Mouse (Mus musculus) intestine, embryonic 15.5 days (tissue): ENCODE measurements around the gene Srgn. TPM values are rescaled to one million over a fixed set of nuclear protein-coding genes. Genes with fewer than 3 reads are reported as not detected.

Source experiments
- ATAC-seq: fragments of 200-750 bp; cut with Nextera tagmentation; 2 replicates; pipeline ENCODE4 v1.8.0; 2017; ENCODE audit warnings: moderate TSS enrichment, moderate library complexity
- H3K27ac ChIP-seq: fragments of 300-500 bp; sonication (generic); 2 replicates; pipeline ENCODE4 v1.5.1; 2015; ENCODE audit warnings: mild to moderate bottlenecking, inconsistent platforms
- H3K27me3 ChIP-seq: fragments of 300-500 bp; sonication (generic); replicated peaks from 2 replicates; pipeline ENCODE4 v1.6.1; 2015; ENCODE audit warnings: inconsistent platforms
- H3K36me3 ChIP-seq: fragments of 300-500 bp; sonication (generic); 2 replicates; pipeline ENCODE4 v1.6.1; 2015; ENCODE audit warnings: inconsistent platforms
- H3K4me1 ChIP-seq: fragments of 300-500 bp; sonication (generic); replicated peaks from 2 replicates; pipeline ENCODE4 v1.6.1; 2015; ENCODE audit warnings: inconsistent platforms
- H3K4me2 ChIP-seq: fragments of 300-500 bp; sonication (generic); replicated peaks from 2 replicates; pipeline ENCODE4 v1.6.1; 2015; ENCODE audit warnings: mild to moderate bottlenecking, inconsistent platforms
- H3K4me3 ChIP-seq: fragments of 300-500 bp; sonication (generic); replicated peaks from 2 replicates; pipeline ENCODE4 v1.5.1; 2015; ENCODE audit warnings: inconsistent platforms
- H3K9ac ChIP-seq: fragments of 300-500 bp; sonication (generic); 2 replicates; pipeline ENCODE4 v1.6.1; 2015; ENCODE audit warnings: inconsistent platforms
- H3K9me3 ChIP-seq: fragments of 300-500 bp; sonication (generic); 2 replicates; pipeline ENCODE4 v1.6.1; 2016; ENCODE audit warnings: inconsistent platforms
- WGBS: fragments of 180-500 bp; shearing (Covaris S2); methylation state at CpG from one replicate; pipeline ENCODE4 v1.1.7; 2015; 5-methylcytosine and 5-hydroxymethylcytosine counted together
- polyA plus RNA-seq: library from polyadenylated mRNA; unstranded; fragments of >200 nt; fragmentation: Nextera tagmentation; extraction: Ambion mirVana; gene quantifications from 2 replicates; pipeline ENCODE4 v1.2.1, GENCODE M21; 2015

Srgn gene
- polyA plus RNA-seq, 1 experiment from 2014 or later, result 15.4 TPM

- Histone ChIP-seq H3K4me1 (no peaks in the 10 kb centered on the region), H3K9ac (no peak overlapping the region), H3K4me3 (no peak overlapping the region), H3K27ac (no peak overlapping the region), H3K36me3 (no peaks in the 10 kb centered on the region), H3K27me3 (no peaks in the 10 kb centered on the region), H3K9me3 (no peaks in the 10 kb centered on the region), H3K4me2 (no peak overlapping the region)
- ATAC-seq, result no peak
- WGBS, result 94% methylated on average over 4 of the region's 4 CpGs
These were observed 14.4 kb downstream of the Srgn start for GRCm38 (mm10) chr10:62512855-62513254.

DNA sequence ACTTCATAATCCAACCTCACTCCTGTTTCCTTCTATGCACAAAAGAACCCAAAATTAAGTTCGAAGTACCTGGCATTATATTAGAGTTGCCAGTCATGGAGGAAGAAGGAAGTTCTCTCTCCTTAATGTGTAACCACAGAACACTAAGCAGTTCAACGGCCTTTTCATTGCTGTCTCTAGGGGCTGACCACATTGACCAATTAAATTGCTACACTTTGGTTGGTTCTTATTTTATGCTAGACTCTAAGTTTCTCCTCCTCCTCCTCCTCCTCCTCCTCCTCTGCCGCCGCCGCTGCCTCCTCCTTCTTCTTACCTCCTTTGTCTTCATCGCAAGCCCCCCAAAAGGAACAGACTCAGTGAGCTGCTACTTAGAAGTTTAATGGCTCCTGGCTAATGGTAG, 15.7 kb downstream of the Srgn start:
- ATAC-seq, result no peak
- H3K27me3 ChIP-seq, result no peaks in the 10 kb centered on the region
- 73% methylated on average over 6 of the region's 6 CpGs for WGBS
- H3K4me3 ChIP-seq, result no peak overlapping the region
- no peak overlapping the region for H3K9ac ChIP-seq
- no peaks in the 10 kb centered on the region for H3K9me3 ChIP-seq
- H3K36me3 ChIP-seq, result no peaks in the 10 kb centered on the region
- H3K4me2 ChIP-seq, result no peak overlapping the region
- no peaks in the 10 kb centered on the region for H3K4me1 ChIP-seq
- no peak overlapping the region for H3K27ac ChIP-seq

DNA sequence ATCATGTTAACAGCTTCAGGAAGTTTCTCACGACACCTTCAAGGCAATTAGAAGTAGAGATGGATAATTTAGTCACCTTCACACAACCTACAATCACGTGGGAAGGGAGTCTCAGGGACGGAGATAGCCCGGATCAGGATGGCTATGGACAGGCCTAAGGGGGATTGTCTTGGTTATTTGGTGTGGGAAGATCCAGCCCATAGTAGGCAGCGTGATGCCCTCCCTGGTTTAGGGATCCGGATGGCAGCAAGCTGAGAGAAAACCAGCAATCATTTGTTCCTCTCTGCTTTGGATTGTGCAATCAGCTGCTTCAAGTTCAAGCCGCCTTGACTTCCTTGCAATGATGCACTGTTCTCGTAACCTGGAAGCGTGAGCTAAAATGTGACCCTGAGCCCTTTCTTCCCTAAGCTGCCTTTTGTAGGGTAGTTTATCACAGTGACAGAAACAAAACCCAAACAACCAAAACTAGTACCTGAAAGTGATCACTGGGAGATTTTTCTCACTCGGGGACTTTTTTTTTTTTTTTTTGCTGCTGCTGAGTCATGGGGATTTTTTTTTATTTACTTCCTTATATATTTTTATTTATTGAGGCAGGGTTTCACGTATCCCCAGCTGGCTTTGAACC, 18.1 kb downstream of the Srgn start:
- ATAC-seq, result no peak
- no peak overlapping the region for H3K27ac ChIP-seq
- no peaks in the 10 kb centered on the region for H3K27me3 ChIP-seq
- H3K4me2 ChIP-seq, result no peak overlapping the region
- no peak overlapping the region for H3K4me3 ChIP-seq
- WGBS, result 60% methylated on average over 11 of the region's 11 CpGs
- no peaks in the 10 kb centered on the region for H3K9me3 ChIP-seq
- no peaks in the 10 kb centered on the region for H3K4me1 ChIP-seq
- no peak overlapping the region for H3K9ac ChIP-seq
- H3K36me3 ChIP-seq, result no peaks in the 10 kb centered on the region

DNA sequence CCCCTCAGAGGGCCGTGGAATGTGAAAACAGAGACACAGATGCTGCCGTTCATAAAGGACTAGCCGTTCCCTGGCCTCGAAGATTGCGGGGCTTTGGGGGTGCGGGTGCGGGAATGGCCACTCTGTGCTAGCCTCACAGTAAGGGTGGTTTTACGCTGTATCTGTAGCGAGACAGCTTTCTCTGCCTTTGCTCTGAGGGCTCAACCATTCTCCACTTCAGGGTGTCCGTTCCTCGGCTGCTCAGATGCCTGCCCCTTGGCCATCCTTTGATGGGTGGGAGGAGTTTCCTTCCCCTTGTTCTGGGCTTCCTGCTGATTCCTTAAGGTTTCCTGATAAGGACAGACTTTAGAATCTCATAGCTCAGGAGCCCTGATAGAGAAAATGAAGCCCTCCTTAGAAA, 18.8 kb downstream of the Srgn start:
- 0 out of 2 replicates have a peak, but pooled peaks have one; percentile 22 for ATAC-seq
- Histone ChIP-seq H3K4me3 (peak overlapping the region; percentile 20), H3K9ac (no peak overlapping the region), H3K4me2 (peak overlapping the region; percentile 53), H3K27me3 (no peaks in the 10 kb centered on the region), H3K4me1 (no peaks in the 10 kb centered on the region), H3K36me3 (no peaks in the 10 kb centered on the region), H3K27ac (no peak overlapping the region), H3K9me3 (no peaks in the 10 kb centered on the region)
- WGBS, result 5% methylated on average over 11 of the region's 11 CpGs

DNA sequence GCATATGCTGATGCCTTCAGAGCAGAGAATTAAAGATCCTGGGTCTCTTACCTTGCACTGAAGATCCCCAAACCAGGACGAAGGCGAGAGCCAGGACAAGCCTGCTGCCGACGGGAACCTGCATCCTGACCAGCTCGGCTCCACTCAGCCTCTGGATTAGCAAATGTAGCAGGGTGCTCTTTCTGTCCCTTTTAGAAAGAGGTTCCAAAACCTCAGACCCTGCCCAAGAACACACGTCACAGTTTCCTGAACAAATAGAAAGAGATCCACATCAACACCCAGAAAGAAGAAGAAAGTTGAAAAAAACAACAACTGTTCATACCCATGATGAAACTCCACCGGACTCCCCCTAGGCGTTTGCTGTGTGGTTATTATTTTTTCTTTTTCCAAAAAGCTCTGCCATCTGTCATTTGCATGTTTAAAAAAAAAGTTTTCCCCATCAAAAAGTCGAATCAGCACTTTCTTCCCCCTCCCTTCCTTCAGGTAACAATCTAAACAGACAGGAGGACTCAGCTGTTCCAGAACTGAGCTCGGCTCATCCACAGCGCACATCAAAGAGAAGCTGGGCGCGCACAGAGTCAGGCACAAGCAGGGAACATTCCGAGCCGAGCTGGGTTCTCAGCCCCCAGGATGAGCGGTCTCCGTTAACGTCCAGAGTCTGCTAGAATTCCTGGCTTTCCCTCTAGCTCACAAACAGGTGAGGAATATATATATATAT, 19.5 kb downstream of the Srgn start:
- Histone ChIP-seq H3K27me3 (no peaks in the 10 kb centered on the region), H3K27ac (no peak overlapping the region), H3K9me3 (no peaks in the 10 kb centered on the region), H3K4me2 (peak overlapping the region; percentile 53), H3K4me3 (no peak overlapping the region), H3K36me3 (no peaks in the 10 kb centered on the region), H3K9ac (no peak overlapping the region), H3K4me1 (no peaks in the 10 kb centered on the region)
- 12% methylated on average over 18 of the region's 18 CpGs for WGBS
- no peak for ATAC-seq

GRCm38 (mm10) chr10:62507071-62507470, 20.2 kb downstream of the Srgn start:
- no peak overlapping the region for H3K4me3 ChIP-seq
- no peak overlapping the region for H3K27ac ChIP-seq
- WGBS, result 86% methylated on average over 4 of the region's 4 CpGs
- no peaks in the 10 kb centered on the region for H3K4me1 ChIP-seq
- H3K9ac ChIP-seq, result no peak overlapping the region
- no peaks in the 10 kb centered on the region for H3K27me3 ChIP-seq
- H3K4me2 ChIP-seq, result no peak overlapping the region
- no peak for ATAC-seq
- H3K9me3 ChIP-seq, result no peaks in the 10 kb centered on the region
- H3K36me3 ChIP-seq, result no peaks in the 10 kb centered on the region

GRCm38 (mm10) chr10:62506019-62506556, 21.2 kb downstream of the Srgn start:
- ATAC-seq, result no peak
- no peak overlapping the region for H3K4me2 ChIP-seq
- no peaks in the 10 kb centered on the region for H3K4me1 ChIP-seq
- H3K36me3 ChIP-seq, result no peaks in the 10 kb centered on the region
- WGBS, result 73% methylated on average over 17 of the region's 17 CpGs
- H3K27me3 ChIP-seq, result no peaks in the 10 kb centered on the region
- no peaks in the 10 kb centered on the region for H3K9me3 ChIP-seq
- no peak overlapping the region for H3K27ac ChIP-seq
- no peak overlapping the region for H3K4me3 ChIP-seq
- H3K9ac ChIP-seq, result no peak overlapping the region

DNA sequence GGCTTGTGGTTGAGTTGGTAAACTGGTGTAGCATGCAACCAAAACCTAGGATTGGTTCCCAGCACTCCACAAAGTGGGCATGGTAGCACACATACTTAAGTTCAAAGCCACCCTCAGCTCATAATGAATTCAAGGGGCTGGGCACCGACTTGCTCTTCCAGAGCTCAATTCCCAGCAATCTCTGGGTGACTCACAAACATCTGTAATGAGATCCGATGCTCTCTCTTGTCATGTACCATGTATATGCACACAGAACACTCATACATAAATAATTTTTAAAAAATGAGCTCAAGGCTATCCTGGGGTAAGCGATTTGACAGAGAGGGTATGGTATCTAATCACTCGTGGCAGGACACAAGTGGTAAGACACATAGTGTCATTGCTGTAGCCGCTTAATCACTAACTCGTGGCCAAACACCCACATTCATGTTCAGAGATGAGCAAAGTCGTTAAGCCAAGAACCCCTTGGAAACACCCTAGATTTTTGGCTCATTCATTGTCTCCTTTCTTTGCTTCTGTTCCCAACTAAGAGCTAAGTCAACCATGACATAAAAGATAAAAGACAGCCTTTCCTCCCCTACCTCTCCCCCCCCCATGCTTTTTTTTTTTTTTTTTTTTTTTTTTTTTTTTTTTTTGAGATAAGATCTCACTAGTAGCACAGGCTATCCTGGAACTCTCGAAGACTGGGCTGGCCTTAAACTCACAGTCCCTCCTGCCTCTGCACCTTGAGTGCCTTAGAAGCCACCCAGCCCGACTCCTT, 21.8 kb downstream of the Srgn start:
- Histone ChIP-seq H3K4me3 (no peak overlapping the region), H3K9me3 (no peaks in the 10 kb centered on the region), H3K9ac (no peak overlapping the region), H3K4me2 (no peak overlapping the region), H3K36me3 (no peaks in the 10 kb centered on the region), H3K27me3 (no peaks in the 10 kb centered on the region), H3K4me1 (no peaks in the 10 kb centered on the region), H3K27ac (no peak overlapping the region)
- ATAC-seq, result no peak
- 81% methylated on average over 9 of the region's 9 CpGs for WGBS

- ATAC-seq, result peak; percentile 44; the same call in 1 of the 2 replicates
- H3K27ac ChIP-seq, result no peak overlapping the region
- no peaks in the 10 kb centered on the region for H3K27me3 ChIP-seq
- no peak overlapping the region for H3K4me2 ChIP-seq
- no peak overlapping the region for H3K9ac ChIP-seq
- WGBS, result 58% methylated on average over 12 of the region's 12 CpGs
- no peaks in the 10 kb centered on the region for H3K9me3 ChIP-seq
- no peaks in the 10 kb centered on the region for H3K4me1 ChIP-seq
- no peak overlapping the region for H3K4me3 ChIP-seq
- H3K36me3 ChIP-seq, result no peaks in the 10 kb centered on the region
These were observed 23.2 kb downstream of the Srgn start for GRCm38 (mm10) chr10:62503836-62504628.

DNA sequence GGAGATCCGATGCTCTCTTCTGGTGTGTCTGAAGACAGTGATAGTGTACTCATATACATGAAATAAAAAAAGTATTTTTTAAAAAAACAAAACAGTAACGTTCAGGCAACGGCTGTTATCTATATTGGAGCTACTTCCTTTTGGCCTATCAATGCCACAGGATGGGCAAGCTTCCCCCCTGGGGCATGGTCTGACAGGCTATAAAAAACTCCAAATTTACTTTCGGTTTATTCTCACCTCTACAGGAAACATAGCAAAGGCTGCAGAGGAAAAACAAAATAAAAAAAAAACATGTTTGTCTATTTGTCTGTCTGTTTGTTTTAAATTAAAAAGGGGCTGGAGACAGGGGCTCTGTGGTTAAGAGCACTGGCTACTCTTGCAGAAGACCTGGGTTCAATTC, 23.9 kb downstream of the Srgn start:
- 65% methylated on average over 4 of the region's 4 CpGs for WGBS
- no peaks in the 10 kb centered on the region for H3K36me3 ChIP-seq
- no peak for ATAC-seq
- H3K27me3 ChIP-seq, result no peaks in the 10 kb centered on the region
- no peaks in the 10 kb centered on the region for H3K4me1 ChIP-seq
- H3K27ac ChIP-seq, result no peak overlapping the region
- no peak overlapping the region for H3K9ac ChIP-seq
- no peak overlapping the region for H3K4me3 ChIP-seq
- no peaks in the 10 kb centered on the region for H3K9me3 ChIP-seq
- H3K4me2 ChIP-seq, result no peak overlapping the region

DNA sequence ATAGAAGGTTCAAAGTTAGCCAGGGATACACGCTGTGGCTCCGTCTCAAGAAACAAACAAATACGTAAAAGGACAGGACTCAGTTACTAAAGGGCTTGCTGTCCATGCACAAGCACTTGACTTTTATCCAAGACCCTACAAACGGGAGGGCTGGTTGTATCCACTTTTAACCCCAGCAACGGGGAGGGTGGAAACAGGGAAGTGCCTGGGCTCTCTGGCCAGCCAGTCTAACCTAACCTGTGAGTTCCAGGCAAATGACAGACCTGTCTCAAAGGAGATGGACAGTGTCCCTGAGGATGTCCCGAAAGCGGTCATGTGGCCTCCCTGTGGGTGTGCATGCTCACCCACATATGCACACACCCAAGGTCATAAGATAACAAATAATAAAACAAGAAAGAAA, 25.3 kb downstream of the Srgn start:
- Histone ChIP-seq H3K4me1 (no peaks in the 10 kb centered on the region), H3K27ac (no peak overlapping the region), H3K9ac (no peak overlapping the region), H3K4me2 (no peak overlapping the region), H3K36me3 (no peaks in the 10 kb centered on the region), H3K9me3 (no peaks in the 10 kb centered on the region), H3K27me3 (no peaks in the 10 kb centered on the region), H3K4me3 (no peak overlapping the region)
- WGBS, result 76% methylated on average over 7 of the region's 7 CpGs
- ATAC-seq, result no peak
